Mouse (Mus musculus) mouse embryonic stem cell (cell line): Measurements from ENCODE around the gene Apeh.

Experiments
- in situ Hi-C, 2 experiments: fragments of 300-500 bp; cut with MboI; formaldehyde crosslinking; loops; 1 replicate in 1 of 2; 3 replicates in 1 of 2; pipeline ENCODE4 v1.14.3; 2019 to 2020; ENCODE audit warnings: low sequenced_read_pairs in 2 of 2, low pct_unique_long_range_greater_than_20kb in 1 of 2, mixed read lengths in 1 of 2; ENCODE audit not compliant: unreplicated experiment in 1 of 2

Gene Apeh

DNA sequence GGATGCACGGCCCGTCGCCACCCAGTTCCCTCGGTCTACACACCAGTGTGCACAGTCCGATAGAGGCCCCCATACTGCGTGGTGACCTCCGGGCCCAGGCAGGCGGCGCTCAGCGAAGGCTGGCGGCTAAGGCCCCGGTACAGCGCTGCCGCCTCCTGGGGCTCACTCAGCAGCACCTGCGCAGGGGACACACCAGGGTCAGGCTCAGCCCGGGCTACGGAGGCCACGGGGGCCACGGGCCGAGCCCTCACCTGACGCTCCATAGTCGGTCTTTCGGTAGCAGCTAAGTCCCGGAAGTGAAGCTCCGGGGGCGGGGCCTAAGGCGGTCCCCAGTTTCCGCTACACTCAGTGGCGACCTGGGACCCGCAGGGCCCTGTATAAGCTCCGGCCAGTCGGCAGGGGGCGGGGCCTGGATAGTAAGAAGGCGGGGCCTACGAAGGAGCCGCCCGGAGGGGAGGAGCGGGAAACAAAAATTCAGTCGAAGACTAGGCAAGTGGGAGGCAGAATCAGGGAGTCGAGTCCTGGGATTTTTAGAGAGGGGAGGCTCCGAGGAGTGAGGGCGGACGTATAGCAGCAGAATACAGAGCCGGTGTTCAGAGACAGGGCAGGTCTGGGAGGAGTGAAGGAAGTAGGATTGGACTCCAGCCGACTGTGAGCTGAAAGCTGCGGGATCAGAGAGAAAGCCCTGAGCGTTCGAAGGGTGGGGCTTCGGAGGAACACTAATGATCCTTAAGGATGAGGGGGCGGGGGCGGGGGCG lies at the start of gene Apeh:
Gene Apeh (minus strand): TSS at position 423 of the 758 bp plus-strand sequence.
- in situ Hi-C loops: no loop called here

DNA sequence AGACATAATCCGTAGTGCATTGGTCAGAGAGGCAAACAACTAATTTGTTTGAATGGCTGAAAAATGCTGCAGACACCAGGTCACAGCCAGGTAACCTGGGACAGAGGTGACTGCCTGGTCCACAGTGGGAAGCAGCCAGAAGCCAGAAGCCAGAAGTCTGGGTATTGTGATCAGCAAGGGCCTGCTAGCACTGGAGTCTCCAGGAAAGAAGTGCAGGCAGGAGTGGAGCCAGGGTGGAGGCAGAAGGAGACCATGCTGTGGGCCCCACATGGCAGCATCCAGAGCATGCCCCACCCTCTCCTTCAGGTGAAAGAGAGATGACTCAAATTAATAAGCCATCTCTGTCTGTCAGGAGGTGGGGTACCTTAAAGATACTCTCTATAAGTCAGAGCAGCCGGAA lies 49.1 kb upstream of the Apeh start:
- in situ Hi-C loops: loop anchor here in 1 of 2 experiments (5.0 kb wide), 1 partner anchor 59 kb away; no protein-coding TSS in a partner anchor

DNA sequence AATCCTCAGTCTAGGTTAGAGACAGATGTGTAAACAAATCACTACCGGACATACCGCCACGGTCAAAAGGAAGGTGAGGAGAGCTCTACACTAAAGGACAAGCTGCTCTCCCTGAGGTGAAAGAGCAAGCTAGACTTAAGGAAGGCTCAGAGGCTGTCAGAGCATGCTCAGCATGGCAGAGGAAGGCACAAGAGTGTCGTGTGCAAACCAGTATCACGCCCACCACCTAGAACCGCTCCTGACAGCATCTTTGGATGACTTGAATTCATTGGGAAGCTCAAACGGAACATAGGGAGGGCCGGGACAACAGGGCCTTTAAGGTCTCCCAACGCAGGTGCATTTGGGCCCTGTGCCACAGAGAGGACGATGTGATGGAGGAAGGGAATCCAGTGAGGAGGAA lies 47.0 kb upstream of the Apeh start:
- in situ Hi-C loops: loop anchor here in 1 of 2 experiments (5.0 kb wide), 1 partner anchor 61 kb away; no protein-coding TSS in a partner anchor

DNA sequence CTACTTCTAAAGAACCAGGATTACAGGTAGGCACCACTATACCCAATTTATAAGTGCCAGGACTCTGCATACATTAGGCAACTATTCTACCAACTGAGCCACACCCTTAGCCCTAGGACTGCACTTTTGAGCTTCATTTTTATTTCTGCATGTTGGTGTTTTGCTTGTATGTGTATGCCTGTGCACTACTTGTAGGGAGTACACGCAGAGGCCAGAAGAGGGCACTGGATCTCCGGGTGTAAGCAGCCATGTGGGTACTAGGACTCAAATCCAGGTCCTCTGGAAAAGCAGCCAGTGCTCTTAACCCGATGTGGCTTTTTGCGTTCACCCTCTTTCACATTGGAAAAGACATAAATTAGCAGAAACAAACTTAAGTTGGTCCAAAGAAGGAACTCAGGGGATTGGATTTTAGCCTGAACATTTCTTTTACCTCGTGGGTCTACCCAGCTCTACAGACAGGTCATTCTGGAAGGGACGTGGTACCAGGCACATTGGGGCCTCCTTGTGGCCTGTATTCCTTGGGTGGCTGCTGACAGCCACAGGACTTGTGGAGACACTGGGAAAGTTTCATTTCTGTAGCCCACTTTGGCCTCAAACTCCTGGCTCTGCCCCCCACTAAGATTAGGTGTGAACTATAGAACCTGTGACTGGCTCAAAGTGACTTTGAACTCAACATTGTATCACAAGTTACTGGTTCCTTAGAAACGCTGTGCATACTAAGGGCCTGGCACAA lies 45.7 kb upstream of the Apeh start:
- in situ Hi-C loops: loop anchor here (5.0 to 10.0 kb wide), 3 partner anchors 52 to 135 kb away; partner anchors contain the start of gene Bsn (in 1 of the 2)

DNA sequence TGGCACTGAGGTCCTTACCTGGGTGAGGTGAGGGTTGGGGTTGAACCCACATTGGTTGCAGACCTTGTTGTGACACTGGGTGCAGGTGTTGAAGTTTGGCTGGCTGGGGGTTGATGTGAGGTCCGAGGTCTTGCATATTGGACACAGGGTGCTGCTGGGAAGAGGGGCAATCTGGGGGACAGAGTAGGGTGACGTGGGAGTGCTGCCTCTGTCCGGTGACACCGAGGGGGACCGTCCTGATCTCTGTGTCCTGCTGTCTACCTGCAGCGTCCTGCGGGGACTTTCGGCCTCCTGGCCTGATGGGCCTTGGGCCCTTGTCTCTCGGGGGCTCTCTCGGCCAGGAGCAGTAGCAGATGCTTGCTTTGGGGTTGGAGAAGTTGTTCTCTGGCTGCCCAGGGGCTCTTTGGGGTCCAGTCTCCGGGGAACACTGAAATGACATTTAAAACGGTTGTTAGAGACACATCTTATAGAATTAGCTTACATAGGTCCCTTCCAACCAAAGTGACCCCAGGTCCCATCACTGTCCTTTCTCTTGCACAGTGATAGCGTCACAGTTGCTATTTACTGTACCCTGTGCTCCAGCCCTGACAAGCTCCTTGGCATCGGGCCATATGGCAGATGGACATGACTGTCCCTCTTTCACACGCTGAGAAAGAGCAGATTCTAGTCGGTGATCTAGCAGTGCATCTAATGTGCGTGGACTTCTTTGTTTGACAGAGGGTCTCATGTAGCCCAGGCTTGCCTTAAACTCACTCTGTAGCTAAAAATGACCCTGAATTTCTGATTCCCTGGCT lies 45.0 kb upstream of the Apeh start:
- in situ Hi-C loops: loop anchor here (5.0 to 10.0 kb wide), 2 partner anchors 53 to 135 kb away; partner anchors contain the start of gene Bsn (in 1 of the 2)

DNA sequence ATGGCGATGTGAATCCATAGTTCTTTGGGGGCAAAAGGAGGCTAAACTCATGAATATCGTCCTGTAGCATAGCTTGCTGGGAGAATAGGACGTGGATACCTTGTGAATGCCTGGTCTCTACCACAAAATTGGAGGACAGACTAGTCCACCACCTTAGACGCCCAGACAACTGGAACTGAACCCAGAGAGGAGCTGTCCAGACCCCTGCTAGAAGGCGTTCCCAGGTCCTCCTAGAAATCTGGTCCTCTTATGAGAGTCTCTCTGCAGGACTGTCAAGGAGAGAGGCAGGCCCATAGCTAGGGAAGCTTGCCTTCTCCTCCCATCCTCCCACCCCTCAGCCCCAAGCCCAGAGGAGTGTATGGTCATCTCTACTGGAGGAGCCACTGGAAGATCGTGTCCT lies 43.7 kb upstream of the Apeh start:
- in situ Hi-C loops: loop anchor here (5.0 to 10.0 kb wide), 2 partner anchors 54 to 137 kb away; partner anchors contain the start of gene Bsn (in 1 of the 2)

DNA sequence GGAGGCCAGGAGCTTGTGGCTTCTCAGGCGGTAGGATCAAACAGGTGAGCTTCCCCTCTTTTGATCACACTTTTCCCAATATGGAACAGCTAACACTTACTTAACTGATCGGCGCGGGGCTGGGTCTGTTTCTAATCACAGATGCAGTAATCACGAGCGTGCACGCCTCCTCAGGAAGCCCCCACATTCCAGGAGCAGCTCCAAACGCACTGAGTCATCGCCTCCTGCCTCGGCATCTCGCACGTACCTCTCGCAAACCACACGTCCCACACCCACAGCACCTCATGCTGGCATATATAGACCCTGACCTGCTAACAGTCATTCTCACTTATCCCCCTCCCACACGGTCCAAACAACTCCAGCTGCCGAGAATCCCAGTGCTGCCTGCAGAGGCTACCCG lies 43.1 kb upstream of the Apeh start:
- in situ Hi-C loops: loop anchor here (5.0 to 10.0 kb wide), 2 partner anchors 55 to 137 kb away; partner anchors contain the start of gene Bsn (in 1 of the 2)

DNA sequence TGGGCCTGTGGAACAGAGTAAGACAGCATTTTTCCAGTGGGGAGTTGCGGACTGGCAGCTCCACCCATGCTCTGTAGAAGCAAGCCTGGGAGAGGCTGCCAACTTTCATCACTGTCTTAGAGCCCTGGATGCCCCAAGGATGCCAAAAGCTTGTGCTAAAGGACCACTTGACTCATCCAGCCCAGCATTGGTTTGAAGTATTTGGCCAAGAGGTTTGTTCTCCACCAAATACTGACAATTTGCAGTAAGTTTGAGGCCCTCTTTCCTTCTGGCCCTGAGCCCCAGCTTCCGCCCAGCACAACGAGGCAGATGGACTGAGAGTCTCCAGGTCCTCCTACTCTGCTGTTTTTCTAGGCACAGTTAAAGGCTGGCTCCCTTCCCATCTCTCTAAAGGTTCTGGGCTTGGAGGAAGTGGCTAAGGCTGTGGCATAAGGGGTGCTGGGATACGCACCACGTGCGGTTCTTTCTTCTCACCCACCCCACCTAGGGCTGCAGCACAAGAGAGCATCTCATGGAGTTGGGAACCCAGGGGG lies 42.6 kb upstream of the Apeh start:
- in situ Hi-C loops: loop anchor here (5.0 to 10.0 kb wide), 2 partner anchors 55 to 138 kb away; partner anchors contain the start of gene Bsn (in 1 of the 2)

DNA sequence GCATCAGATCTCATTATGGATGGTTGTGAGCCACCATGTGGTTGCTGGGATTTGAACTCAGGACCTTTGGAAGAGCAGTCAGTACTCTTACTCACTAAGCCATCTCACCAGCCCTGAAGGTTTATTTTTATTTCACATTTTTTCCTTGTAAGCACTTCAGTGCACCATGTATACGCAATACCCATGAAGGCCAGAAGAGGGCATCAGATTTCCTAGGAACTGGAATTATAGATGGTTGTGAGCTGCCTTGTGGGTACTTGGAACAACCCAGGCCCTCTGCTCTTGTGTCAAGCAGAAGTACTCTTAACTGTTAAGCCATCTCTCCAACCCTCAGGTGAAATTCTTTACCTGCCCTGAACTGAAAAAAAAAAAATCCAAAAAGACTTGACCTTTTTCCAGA lies 41.8 kb upstream of the Apeh start:
- in situ Hi-C loops: loop anchor here (5.0 to 10.0 kb wide), 2 partner anchors 56 to 139 kb away; partner anchors contain the start of gene Bsn (in 1 of the 2)

DNA sequence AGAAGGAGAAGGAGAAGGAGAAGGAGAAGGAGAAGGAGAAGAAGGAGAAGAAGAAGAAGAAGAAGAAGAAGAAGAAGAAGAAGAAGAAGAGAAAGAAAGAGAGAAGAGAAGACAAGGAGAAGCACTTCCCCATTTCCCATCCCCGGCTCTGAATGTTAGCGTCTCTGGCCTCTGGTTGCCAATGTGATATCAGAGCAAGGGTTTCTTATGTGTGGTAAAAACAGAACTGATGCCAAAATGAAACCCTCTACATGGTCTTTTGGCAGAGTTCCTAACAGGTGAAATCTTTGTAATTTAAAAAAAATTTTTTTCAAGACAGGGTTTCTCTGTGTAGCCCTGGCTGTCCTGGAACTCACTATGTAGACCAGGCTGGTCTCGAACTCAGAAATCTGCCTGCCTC lies 41.3 kb upstream of the Apeh start:
- in situ Hi-C loops: loop anchor here (5.0 to 10.0 kb wide), 2 partner anchors 57 to 139 kb away; partner anchors contain the start of gene Bsn (in 1 of the 2)

DNA sequence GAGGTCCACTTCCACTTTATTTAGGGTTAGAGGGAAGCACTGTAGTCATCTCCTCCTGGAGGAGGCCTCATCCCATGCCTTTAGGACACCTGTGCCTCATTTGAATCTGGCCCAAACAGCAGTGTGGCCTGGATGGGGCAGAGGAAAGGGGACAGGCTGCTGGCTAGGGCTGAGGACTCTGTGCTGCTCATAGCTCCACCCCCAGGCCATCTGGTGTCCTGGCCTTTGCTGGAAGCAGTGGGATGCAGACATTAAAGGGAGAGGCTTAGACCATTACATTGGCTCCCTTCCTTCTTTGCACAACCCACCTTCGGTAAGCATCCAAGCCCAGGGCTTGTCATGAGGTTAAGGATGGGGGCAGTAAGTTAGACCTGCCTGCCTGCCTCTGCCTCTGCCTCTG lies 39.1 kb upstream of the Apeh start:
- in situ Hi-C loops: loop anchor here in 1 of 2 experiments (10.0 kb wide), 1 partner anchor 141 kb away; no protein-coding TSS in a partner anchor

DNA sequence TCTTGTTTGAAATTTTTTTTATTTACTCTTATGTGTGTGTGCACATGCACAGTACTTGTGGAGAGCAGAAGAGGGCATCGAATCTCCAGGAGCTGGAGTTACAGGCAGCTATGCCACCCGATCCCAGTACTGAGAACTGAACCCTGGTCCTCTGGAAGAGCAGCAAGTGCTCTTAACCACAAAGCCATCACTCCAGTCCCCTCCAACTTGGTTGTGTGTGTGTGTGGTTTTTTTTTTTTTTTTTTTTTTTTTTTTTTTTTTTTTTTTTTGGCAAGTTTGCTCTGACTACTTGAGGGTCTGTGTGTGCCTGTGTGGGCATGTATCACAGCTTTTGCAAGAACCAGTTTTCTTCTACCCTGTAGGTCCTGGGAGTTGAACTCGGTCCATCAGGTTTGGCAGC lies 38.0 kb upstream of the Apeh start:
- in situ Hi-C loops: loop anchor here in 1 of 2 experiments (10.0 kb wide), 1 partner anchor 142 kb away; no protein-coding TSS in a partner anchor

DNA sequence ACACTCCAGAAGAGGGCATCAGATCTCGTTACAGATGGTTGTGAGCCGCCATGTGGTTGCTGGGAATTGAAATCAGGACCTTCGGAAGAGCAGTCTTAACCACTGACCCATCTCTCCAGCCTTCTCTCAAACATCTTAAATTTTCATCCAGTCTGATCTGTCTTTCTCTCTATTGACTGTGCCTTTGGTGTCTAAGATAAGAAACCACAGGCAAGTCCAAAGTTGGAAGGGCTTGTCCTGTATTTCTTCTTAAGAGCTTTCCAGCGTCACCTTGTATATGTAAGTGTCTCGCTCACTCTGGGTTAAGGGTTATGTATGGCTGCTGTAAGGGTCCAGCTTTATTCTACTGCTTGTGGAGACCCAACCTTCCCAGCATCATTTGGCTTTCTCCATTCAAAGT lies 37.1 kb upstream of the Apeh start:
- in situ Hi-C loops: loop anchor here in 1 of 2 experiments (10.0 kb wide), 1 partner anchor 143 kb away; no protein-coding TSS in a partner anchor

DNA sequence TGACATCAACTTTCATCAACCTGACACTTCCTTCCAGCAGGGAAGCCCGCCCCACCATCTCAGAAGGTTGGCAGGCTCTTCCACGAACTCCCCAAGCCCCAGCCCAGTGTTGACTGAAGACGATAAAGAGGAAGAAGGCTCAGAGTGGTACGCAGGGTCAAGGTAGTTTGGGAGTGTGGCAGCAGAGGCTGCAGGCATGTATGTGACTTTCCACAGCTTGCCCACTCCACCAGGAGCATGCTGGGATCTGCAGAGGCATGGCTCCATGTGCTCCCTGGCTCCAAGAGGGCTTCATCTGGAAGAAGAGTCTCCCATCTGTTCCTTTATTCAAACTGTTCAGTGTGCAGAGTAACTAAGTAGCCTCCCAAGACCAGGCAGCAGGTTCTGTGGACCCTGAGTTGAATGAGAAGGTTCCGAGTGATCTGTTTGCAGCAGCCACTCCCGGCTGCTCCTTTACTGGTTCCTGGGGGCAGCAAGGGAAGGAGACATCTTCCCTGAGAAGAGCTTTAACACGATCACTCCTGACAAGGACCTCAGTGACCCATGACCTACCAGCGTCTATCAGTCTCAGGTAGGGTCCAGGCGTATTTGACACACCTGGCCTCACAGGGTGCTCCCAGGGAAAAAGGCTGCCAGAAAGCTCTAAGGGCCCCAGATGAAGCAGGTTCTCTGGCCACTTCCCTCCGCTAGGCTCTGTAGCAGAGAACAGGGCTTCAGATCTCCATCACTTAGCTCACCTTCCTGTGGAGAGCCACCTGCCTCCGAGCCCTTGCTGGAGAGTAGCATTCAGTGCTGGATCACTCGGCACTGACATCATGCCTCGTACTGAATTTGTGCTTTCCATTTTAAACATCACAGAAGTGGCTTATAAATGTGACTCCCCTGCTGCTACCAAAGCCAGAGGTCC lies 34.9 kb upstream of the Apeh start:
- in situ Hi-C loops: no loop called here

DNA sequence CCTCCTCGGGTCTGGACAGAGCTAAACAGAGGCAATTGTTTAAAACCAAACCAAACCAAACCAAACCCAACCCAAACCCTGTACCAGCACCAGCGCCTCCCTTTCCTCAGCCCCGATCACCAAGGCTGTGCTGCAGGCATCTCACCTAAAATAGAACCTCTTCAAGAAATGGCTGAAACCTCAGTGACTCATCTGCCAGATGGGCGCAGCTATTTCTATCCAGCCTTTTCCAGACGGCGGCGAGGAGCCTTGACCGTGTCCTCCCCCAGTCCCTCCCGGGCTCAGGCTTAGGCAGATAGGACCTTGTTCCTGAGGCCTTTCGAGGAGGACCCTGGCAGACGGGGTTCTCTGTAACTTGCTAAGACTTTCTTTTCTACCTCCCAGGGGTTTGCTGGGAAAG lies 33.8 kb upstream of the Apeh start:
- in situ Hi-C loops: no loop called here

DNA sequence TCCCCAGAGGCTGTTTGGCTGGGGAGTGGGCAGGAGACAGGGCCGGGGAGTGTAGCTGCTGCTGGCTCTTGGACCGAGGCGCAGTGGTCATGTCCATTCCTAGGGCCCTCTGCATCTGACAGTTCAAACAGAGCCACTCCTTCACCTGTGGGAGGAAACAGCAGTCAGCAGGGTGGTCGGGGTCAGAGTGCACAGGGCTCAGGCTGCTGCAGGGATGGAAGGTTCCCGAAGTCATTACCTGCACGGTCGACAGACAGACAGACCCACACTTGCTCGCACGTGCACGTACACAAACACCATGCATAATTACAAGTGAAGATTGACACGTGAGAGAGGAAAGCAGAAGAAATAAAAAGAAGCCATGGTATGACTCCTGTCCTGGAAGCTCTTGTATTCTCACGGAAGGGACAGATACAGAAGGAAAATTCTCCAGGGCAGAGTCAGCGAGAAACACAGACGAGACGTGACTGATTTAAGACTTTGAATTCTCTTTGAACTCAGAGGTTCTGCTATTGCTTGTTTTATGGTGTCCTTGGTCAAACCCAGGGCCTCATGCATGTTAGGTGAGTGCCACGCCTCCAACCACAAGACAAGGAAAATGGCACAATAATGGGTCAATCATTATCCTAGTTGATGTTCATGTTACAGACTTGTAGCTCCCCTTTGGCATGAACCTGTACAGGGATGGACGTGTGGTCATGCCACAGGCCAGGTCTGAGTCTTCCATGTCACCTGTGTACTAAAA lies 32.2 kb upstream of the Apeh start:
- in situ Hi-C loops: no loop called here
